Mouse (Mus musculus): Measurements from ENCODE around the gene Edaradd.

DNA sequence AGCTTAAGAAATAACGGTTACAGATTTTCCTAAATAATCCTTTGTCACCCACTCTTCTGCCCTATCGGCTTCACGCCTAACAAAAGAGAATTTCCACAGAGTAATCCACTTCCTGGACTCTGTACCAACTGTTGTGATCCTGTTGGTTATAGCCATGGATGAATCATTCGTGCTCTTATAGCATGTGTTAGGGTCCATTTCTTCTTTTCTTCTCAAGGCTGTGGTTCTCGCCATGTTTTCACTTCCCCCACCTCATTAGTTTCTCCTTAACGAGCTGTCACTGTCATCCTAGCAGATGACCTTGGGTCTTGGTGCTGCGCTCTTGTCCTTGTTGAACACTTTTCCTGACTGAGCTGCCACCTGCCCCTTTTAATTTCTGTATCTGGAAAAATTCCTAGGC, 49.5 kb upstream of the Edaradd start:
- TF ChIP-seq GATA1 (IDR thresholded peaks at IDR 0.05; ENCODE audit: borderline replicate concordance, low read length): no peak
- no peak for TF ChIP-seq FLI1 (IDR thresholded peaks at IDR 0.05; ENCODE audit: low read length)

Data from megakaryocyte, embryonic 14.5 days (primary cell).